Mouse (Mus musculus): ENCODE data around the gene Pum1. TPM values are rescaled to one million over a fixed set of nuclear protein-coding genes. Genes with fewer than 3 reads are reported as not detected.

Gene Pum1
- polyA plus RNA-seq, 1 experiment from 2014 or later: 71.0 TPM

DNA sequence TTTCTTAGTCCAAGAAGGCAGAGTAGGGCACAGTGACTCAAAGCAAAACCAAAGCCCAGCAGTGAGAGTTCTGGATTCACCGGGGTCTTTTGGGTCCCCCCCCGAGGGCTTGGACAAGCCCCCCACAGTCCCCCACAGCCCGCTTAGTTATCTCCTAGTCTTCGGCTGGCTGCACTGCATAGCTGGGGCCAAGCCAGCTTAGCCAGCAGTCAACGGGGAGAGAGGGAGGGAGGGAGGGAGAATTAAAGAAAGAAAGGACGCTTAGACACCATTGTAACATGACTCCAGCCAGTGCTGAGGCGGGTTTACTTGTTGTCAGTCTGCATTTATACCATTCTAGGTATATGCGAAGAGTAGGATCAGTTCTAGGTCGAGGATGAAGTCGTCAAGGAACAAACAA is 114.5 kb downstream of the Pum1 start:
- Histone ChIP-seq H3K9me3 (no peaks in the 10 kb centered on the region), H3K9ac (no peak overlapping the region), H3K27ac (no peak overlapping the region), H3K4me3 (replicated peaks) (no peak overlapping the region), H3K4me1 (replicated peaks) (peaks cover 4% of the 10 kb centered on the region; the same call in 1 of the 2 replicates), H3K36me3 (peaks cover 48% of the 10 kb centered on the region), H3K27me3 (replicated peaks) (no peaks in the 10 kb centered on the region), H3K4me2 (replicated peaks) (no peak overlapping the region)
- ATAC-seq: no peak
- WGBS: 51% methylated on average over 10 of the region's 10 CpGs

GRCm38 (mm10) chr4:130779037-130779436 is 115.9 kb downstream of the Pum1 start:
- Histone ChIP-seq H3K27me3 (replicated peaks) (no peaks in the 10 kb centered on the region), H3K4me3 (replicated peaks) (no peak overlapping the region), H3K9me3 (no peaks in the 10 kb centered on the region), H3K36me3 (peaks cover 35% of the 10 kb centered on the region), H3K4me2 (replicated peaks) (no peak overlapping the region), H3K27ac (no peak overlapping the region), H3K4me1 (replicated peaks) (peaks cover 4% of the 10 kb centered on the region; the same call in 1 of the 2 replicates), H3K9ac (no peak overlapping the region)
- WGBS: 74% methylated on average over 3 of the region's 3 CpGs
- ATAC-seq: no peak

- no peak overlapping the region for H3K4me3 ChIP-seq (replicated peaks)
- H3K4me2 ChIP-seq (replicated peaks): no peak overlapping the region
- no peaks in the 10 kb centered on the region for H3K27me3 ChIP-seq (replicated peaks)
- no peaks in the 10 kb centered on the region for H3K9me3 ChIP-seq
- no peak overlapping the region for H3K27ac ChIP-seq
- H3K9ac ChIP-seq: no peak overlapping the region
- WGBS: 96% methylated on average over 2 of the region's 2 CpGs
- peaks cover 3% of the 10 kb centered on the region; the same call in 1 of the 2 replicates for H3K4me1 ChIP-seq (replicated peaks)
- no peak for ATAC-seq
- H3K36me3 ChIP-seq: peaks cover 19% of the 10 kb centered on the region
Measured at GRCm38 (mm10) chr4:130782492-130782891, 119.4 kb downstream of the Pum1 start.

GRCm38 (mm10) chr4:130784755-130785154 is 121.6 kb downstream of the Pum1 start:
- ATAC-seq: no peak
- Histone ChIP-seq H3K27me3 (replicated peaks) (no peaks in the 10 kb centered on the region), H3K4me2 (replicated peaks) (no peak overlapping the region), H3K27ac (no peak overlapping the region), H3K4me3 (replicated peaks) (no peak overlapping the region), H3K9me3 (no peaks in the 10 kb centered on the region), H3K9ac (no peak overlapping the region), H3K4me1 (replicated peaks) (no peaks in the 10 kb centered on the region), H3K36me3 (peaks cover 7% of the 10 kb centered on the region; the same call in 1 of the 2 replicates)
- 25% methylated on average over 4 of the region's 4 CpGs for WGBS

- no peak overlapping the region for H3K27ac ChIP-seq
Measured at GRCm38 (mm10) chr4:130787530-130787929, 124.4 kb downstream of the Pum1 start.

DNA sequence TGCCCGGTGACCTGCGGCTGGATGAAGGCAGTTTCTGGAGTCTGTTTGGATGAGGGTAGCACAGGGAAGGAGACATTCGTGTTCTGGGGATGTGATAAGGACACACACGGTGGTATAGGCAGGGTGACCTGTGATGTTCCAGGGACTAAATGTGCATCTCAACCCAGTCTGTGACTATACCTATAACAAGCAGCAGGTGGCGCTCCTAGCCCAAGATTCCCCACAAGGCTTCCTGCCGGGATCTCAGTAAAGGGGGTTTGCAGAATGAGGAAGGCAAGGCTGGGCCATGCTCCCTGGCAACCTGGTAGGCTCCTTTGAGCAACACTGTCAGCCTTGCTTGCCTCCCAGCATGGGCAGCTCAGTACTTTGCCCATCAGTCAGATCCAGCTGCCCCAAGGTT is 127.1 kb downstream of the Pum1 start:
- peak; percentile 35 for ATAC-seq

More at GRCm38 (mm10) chr4:130787530-130787929, 124.4 kb downstream of the Pum1 start:
- no peak overlapping the region for H3K4me3 ChIP-seq (replicated peaks)
- 0 out of 2 replicates have a peak, but pooled peaks cover 4% of the 10 kb centered on the region for H3K27me3 ChIP-seq (replicated peaks)
- peaks cover 4% of the 10 kb centered on the region; the same call in 1 of the 2 replicates for H3K4me1 ChIP-seq (replicated peaks)
- 71% methylated on average over 5 of the region's 5 CpGs for WGBS
- no peak overlapping the region for H3K9ac ChIP-seq
- no peak overlapping the region for H3K4me2 ChIP-seq (replicated peaks)
- no peaks in the 10 kb centered on the region for H3K9me3 ChIP-seq
- H3K36me3 ChIP-seq: no peaks in the 10 kb centered on the region
- ATAC-seq: no peak

DNA sequence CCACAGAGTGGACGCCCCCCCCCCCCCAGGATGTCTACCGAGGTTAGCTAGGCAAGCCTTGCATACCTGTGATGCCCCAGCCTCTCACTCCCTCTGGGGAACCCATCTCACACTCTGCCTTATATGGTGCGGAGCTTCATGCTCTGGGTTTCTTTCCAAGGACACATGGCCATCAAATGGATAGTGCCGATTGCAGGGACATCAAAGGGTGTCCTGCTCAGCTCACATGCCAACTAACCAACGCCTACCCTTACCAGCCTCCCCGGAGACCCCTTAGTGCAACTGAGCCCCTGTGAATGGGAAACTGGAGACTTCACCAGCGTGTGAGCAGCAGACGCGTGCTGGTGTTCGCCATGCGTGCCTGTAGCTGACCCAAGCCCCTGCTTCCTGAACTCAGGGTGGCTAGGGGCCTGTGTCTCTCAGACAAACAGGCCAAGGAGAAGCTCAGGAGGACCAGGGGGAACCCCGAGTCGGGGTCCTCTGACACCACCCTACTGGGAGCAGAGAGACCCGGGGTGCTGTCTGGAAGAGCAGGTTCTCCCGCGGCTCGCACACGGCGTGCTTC is 128.8 kb downstream of the Pum1 start:
- Histone ChIP-seq H3K4me3 (replicated peaks) (peak overlapping the region; percentile 72), H3K27ac (0 out of 2 replicates have a peak overlapping the region, but pooled peaks have one; percentile 60), H3K9me3 (no peaks in the 10 kb centered on the region), H3K27me3 (replicated peaks) (0 out of 2 replicates have a peak, but pooled peaks cover 4% of the 10 kb centered on the region), H3K36me3 (no peaks in the 10 kb centered on the region), H3K9ac (peak overlapping the region; percentile 85), H3K4me1 (replicated peaks) (peaks cover 20% of the 10 kb centered on the region), H3K4me2 (replicated peaks) (peak overlapping the region; percentile 98)
- WGBS: 8% methylated on average over 19 of the region's 19 CpGs
- ATAC-seq: peak; percentile 29

More for the DNA sequence above, 127.1 kb downstream of the Pum1 start:
- Histone ChIP-seq H3K27me3 (replicated peaks) (0 out of 2 replicates have a peak, but pooled peaks cover 4% of the 10 kb centered on the region), H3K4me3 (replicated peaks) (no peak overlapping the region), H3K4me1 (replicated peaks) (peaks cover 16% of the 10 kb centered on the region), H3K36me3 (no peaks in the 10 kb centered on the region), H3K27ac (no peak overlapping the region), H3K4me2 (replicated peaks) (no peak overlapping the region), H3K9ac (no peak overlapping the region), H3K9me3 (no peaks in the 10 kb centered on the region)
- WGBS: 9% methylated on average over 6 of the region's 6 CpGs

- Histone ChIP-seq H3K9me3 (no peaks in the 10 kb centered on the region), H3K4me3 (replicated peaks) (peak within 1 kb of the TSS; percentile 72), H3K4me1 (replicated peaks) (peaks cover 26% of the 10 kb centered on the region), H3K27me3 (replicated peaks) (0 out of 2 replicates have a peak, but pooled peaks cover 4% of the 10 kb centered on the region), H3K4me2 (replicated peaks) (peak within 1 kb of the TSS; percentile 98), H3K36me3 (no peaks in the 10 kb centered on the region), H3K27ac (peak within 1 kb of the TSS; percentile 60), H3K9ac (peak within 1 kb of the TSS; percentile 85)
- ATAC-seq: peak; percentile 59
- under 1% methylated on average over 66 of the region's 99 CpGs for WGBS
Measured at GRCm38 (mm10) chr4:130792376-130793179, 129.5 kb downstream of the Pum1 start, which contains the start of gene Sdc3. Gene Sdc3 (plus strand): TSS chr4:130792537.

DNA sequence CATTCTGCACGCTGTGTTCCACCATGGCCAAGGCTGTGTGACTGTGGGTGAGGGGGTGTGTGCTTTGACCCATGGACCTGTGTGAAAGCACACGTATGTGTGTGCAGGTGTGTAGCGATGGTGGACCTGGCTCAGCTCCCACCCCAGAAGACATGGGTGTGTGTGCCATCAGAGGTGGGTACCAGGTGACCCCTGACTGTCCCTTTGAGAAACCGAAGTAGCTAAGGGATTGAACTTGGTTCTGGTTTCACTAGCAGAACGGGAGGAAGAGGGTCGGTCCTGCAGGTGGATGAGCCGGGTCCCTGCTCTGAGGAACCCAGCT is 130.0 kb downstream of the Pum1 start:
- Histone ChIP-seq H3K4me3 (replicated peaks) (peak overlapping the region; percentile 72), H3K9me3 (no peaks in the 10 kb centered on the region), H3K27ac (no peak overlapping the region), H3K27me3 (replicated peaks) (0 out of 2 replicates have a peak, but pooled peaks cover 4% of the 10 kb centered on the region), H3K4me2 (replicated peaks) (peak overlapping the region; percentile 98), H3K4me1 (replicated peaks) (peaks cover 32% of the 10 kb centered on the region), H3K36me3 (no peaks in the 10 kb centered on the region), H3K9ac (peak overlapping the region; percentile 85)
- ATAC-seq: no peak
- 39% methylated on average over 7 of the region's 7 CpGs for WGBS

- Histone ChIP-seq H3K9me3 (no peaks in the 10 kb centered on the region), H3K9ac (no peak overlapping the region), H3K4me2 (replicated peaks) (peak overlapping the region; percentile 30), H3K27me3 (replicated peaks) (0 out of 2 replicates have a peak, but pooled peaks cover 4% of the 10 kb centered on the region), H3K4me1 (replicated peaks) (peaks cover 47% of the 10 kb centered on the region), H3K4me3 (replicated peaks) (no peak overlapping the region), H3K27ac (no peak overlapping the region), H3K36me3 (no peaks in the 10 kb centered on the region)
- no peak for ATAC-seq
- WGBS: 43% methylated on average over 4 of the region's 4 CpGs
Measured at GRCm38 (mm10) chr4:130794771-130795170, 131.7 kb downstream of the Pum1 start.

DNA sequence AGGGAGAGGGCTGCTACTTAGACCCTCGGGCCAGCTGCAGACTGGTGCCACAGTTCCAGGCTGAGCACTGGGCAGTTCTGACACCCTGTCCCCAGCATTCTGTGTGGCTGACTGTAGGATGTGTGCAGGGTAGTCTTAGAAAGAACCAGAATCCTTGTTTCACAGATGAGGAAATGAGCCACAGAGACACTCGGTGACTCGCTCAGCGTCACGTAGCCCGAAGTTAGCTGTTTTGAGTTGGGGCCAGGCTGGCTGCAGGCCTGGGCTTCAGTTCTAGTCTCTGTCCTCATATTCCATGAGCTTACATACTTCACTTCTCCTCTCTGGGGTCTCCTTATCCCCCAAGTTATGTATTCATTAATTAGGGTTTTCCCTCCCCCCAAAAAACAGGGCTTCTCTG is 132.8 kb downstream of the Pum1 start:
- H3K9me3 ChIP-seq: no peaks in the 10 kb centered on the region
- no peak overlapping the region for H3K27ac ChIP-seq
- no peak for ATAC-seq
- no peak overlapping the region for H3K4me3 ChIP-seq (replicated peaks)
- WGBS: 85% methylated on average over 6 of the region's 6 CpGs
- no peaks in the 10 kb centered on the region for H3K36me3 ChIP-seq
- peaks cover 49% of the 10 kb centered on the region for H3K4me1 ChIP-seq (replicated peaks)
- no peak overlapping the region for H3K4me2 ChIP-seq (replicated peaks)
- H3K9ac ChIP-seq: no peak overlapping the region
- H3K27me3 ChIP-seq (replicated peaks): 0 out of 2 replicates have a peak, but pooled peaks cover 4% of the 10 kb centered on the region

DNA sequence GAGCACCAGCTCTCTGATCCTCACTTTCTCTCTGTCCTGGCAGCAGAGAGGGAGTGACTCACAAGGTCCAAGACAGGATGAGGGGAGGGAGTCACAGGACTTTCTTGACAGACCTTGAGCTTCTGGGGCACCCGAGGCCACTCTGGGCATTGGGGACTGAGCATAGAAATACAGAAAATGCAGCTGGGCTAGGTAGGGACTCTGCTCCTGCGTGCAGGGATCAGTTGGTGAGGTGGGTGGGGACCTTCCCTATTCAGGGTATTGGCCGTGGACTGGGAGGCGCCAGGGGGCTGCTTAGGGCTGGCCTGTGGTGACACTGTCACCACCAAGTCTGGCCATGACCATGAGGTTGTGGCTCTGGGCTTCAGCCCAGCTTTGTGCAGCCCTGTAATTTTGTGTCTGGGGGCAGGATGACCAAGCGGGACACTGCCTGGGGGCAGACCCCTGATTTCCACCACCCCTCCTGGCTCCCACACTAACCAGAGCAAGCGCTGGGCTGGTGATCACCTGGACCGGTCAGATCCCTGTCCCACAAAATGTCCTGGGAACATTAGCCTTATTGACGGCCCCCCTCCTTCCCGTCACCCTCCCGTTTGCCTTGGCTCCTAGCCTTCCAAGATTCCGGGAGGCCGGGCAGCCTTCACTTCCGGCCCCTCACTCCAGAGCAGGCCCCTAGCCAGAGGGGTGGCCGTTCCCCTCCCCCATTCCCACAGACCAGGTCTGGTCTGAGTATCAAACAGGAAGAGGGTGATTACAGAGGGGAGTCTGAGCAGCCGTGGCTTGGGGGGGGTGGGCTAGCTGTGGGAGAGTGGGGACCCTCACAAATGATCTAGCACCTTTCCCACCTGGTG is 134.3 kb downstream of the Pum1 start:
- 30% methylated on average over 15 of the region's 15 CpGs for WGBS
- Histone ChIP-seq H3K27me3 (replicated peaks) (no peaks in the 10 kb centered on the region), H3K9ac (peak overlapping the region; percentile 28; the same call in 1 of the 2 replicates), H3K36me3 (no peaks in the 10 kb centered on the region), H3K4me1 (replicated peaks) (peaks cover 53% of the 10 kb centered on the region), H3K27ac (peak overlapping the region; percentile 66), H3K4me2 (replicated peaks) (peak overlapping the region; percentile 35), H3K9me3 (no peaks in the 10 kb centered on the region), H3K4me3 (replicated peaks) (no peak overlapping the region)
- ATAC-seq: peak; percentile 34; the same call in 1 of the 2 replicates
